Mouse (Mus musculus) mesoderm, embryonic 11.5 days (tissue): ENCODE measurements around the gene Agpat4.

Experiments used
- DNase-seq: peaks from one replicate; pipeline ENCODE4 v3.0.0-alpha.2; 2012; ENCODE audit warnings: low read depth, low spot score

Agpat4 gene

GRCm38 (mm10) chr17:12226551-12226950 lies 108.0 kb downstream of the Agpat4 start:
- peak; percentile 80 for DNase-seq

- no peak for DNase-seq
Measured at GRCm38 (mm10) chr17:12228001-12228400, 109.5 kb downstream of the Agpat4 start.

- no peak for DNase-seq
Measured at GRCm38 (mm10) chr17:12228471-12228870, 110.0 kb downstream of the Agpat4 start.

GRCm38 (mm10) chr17:12229756-12230155 lies 111.3 kb downstream of the Agpat4 start:
- no peak for DNase-seq

- no peak for DNase-seq
Measured at GRCm38 (mm10) chr17:12230167-12230566, 111.7 kb downstream of the Agpat4 start.

- DNase-seq: no peak
Measured at GRCm38 (mm10) chr17:12231087-12231486, 112.6 kb downstream of the Agpat4 start.

- DNase-seq: no peak
Measured at GRCm38 (mm10) chr17:12232724-12233123, 114.2 kb downstream of the Agpat4 start.

GRCm38 (mm10) chr17:12240701-12241100 lies 122.2 kb downstream of the Agpat4 start:
- no peak for DNase-seq

GRCm38 (mm10) chr17:12249783-12250504 lies 131.4 kb downstream of the Agpat4 start:
- peak; percentile 7 for DNase-seq

- no peak for DNase-seq
Measured at GRCm38 (mm10) chr17:12250581-12250980, 132.1 kb downstream of the Agpat4 start.

GRCm38 (mm10) chr17:12256142-12256541 lies 137.6 kb downstream of the Agpat4 start:
- no peak for DNase-seq

- DNase-seq: no peak
Measured at GRCm38 (mm10) chr17:12258517-12258916, 140.0 kb downstream of the Agpat4 start.

- no peak for DNase-seq
Measured at GRCm38 (mm10) chr17:12259957-12260356, 141.5 kb downstream of the Agpat4 start.

GRCm38 (mm10) chr17:12261376-12261775 lies 142.9 kb downstream of the Agpat4 start:
- DNase-seq: no peak

- DNase-seq: no peak
Measured at GRCm38 (mm10) chr17:12261887-12262286, 143.4 kb downstream of the Agpat4 start.

GRCm38 (mm10) chr17:12262851-12263250 lies 144.3 kb downstream of the Agpat4 start:
- no peak for DNase-seq

GRCm38 (mm10) chr17:12263787-12264186 lies 145.3 kb downstream of the Agpat4 start:
- no peak for DNase-seq

- DNase-seq: no peak
Measured at GRCm38 (mm10) chr17:12264293-12264692, 145.8 kb downstream of the Agpat4 start.

- peak; percentile 29 for DNase-seq
Measured at GRCm38 (mm10) chr17:12265969-12266925, 147.7 kb downstream of the Agpat4 start.

- no peak for DNase-seq
Measured at GRCm38 (mm10) chr17:12268091-12268490, 149.6 kb downstream of the Agpat4 start.

- DNase-seq: no peak
Measured at GRCm38 (mm10) chr17:12268538-12268937, 150.0 kb downstream of the Agpat4 start.
